Mouse (Mus musculus): ENCODE measurements around the gene Lemd1. TPM values are rescaled to one million over a fixed set of nuclear protein-coding genes. Genes with fewer than 3 reads are reported as not detected.
"Not testable (repeated sequence)": the region's sequence is repeated elsewhere in the genome, so short reads cannot be mapped to it uniquely, and the experiment has no call there.

Lemd1 gene
- total RNA-seq, 2 experiments from 2014 or later = not detected

- intact Hi-C loops (cut with DNase I) = no loop called here
- no peak for DNase-seq
Measured at GRCm38 (mm10) chr1:132234757-132235273, 43.6 kb downstream of the Lemd1 start.

GRCm38 (mm10) chr1:132237585-132238159 lies 46.4 kb downstream of the Lemd1 start:
- DNase-seq = peak; percentile 31 to 43
- intact Hi-C loops (cut with DNase I) = loop anchor here (2.0 kb wide), 2 partner anchors 81 to 119 kb away; no protein-coding TSS in a partner anchor

- intact Hi-C loops (cut with DNase I) = no loop called here
- DNase-seq = no peak
Measured at GRCm38 (mm10) chr1:132245010-132245409, 53.8 kb downstream of the Lemd1 start.

GRCm38 (mm10) chr1:132246137-132246536 lies 54.9 kb downstream of the Lemd1 start:
- intact Hi-C loops (cut with DNase I) = no loop called here
- DNase-seq = no peak

GRCm38 (mm10) chr1:132246641-132247040 lies 55.4 kb downstream of the Lemd1 start:
- intact Hi-C loops (cut with DNase I) = no loop called here
- DNase-seq = no peak

GRCm38 (mm10) chr1:132254467-132254866 lies 63.2 kb downstream of the Lemd1 start:
- intact Hi-C loops (cut with DNase I) = no loop called here
- DNase-seq = no peak

GRCm38 (mm10) chr1:132260331-132260730 lies 69.1 kb downstream of the Lemd1 start:
- intact Hi-C loops (cut with DNase I) = no loop called here

GRCm38 (mm10) chr1:132261058-132261457 lies 69.8 kb downstream of the Lemd1 start:
- intact Hi-C loops (cut with DNase I) = no loop called here
- DNase-seq = no peak

More at GRCm38 (mm10) chr1:132260331-132260730, 69.1 kb downstream of the Lemd1 start:
- no peak for DNase-seq

GRCm38 (mm10) chr1:132263618-132264017 lies 72.4 kb downstream of the Lemd1 start:
- no peak for DNase-seq
- intact Hi-C loops (cut with DNase I) = no loop called here

GRCm38 (mm10) chr1:132264577-132264976 lies 73.3 kb downstream of the Lemd1 start:
- DNase-seq = no peak
- intact Hi-C loops (cut with DNase I) = no loop called here

GRCm38 (mm10) chr1:132265211-132265859 lies 74.1 kb downstream of the Lemd1 start:
- intact Hi-C loops (cut with DNase I) = no loop called here
- no peak for DNase-seq

- intact Hi-C loops (cut with DNase I) = no loop called here
Measured at GRCm38 (mm10) chr1:132265936-132266335, 74.7 kb downstream of the Lemd1 start.

GRCm38 (mm10) chr1:132266791-132267557 lies 75.7 kb downstream of the Lemd1 start:
- intact Hi-C loops (cut with DNase I) = no loop called here
- peak in 1 of 2 experiments; percentile 20 for DNase-seq

More at GRCm38 (mm10) chr1:132265936-132266335, 74.7 kb downstream of the Lemd1 start:
- DNase-seq = no peak

GRCm38 (mm10) chr1:132267959-132268358 lies 76.7 kb downstream of the Lemd1 start:
- DNase-seq = no peak
- intact Hi-C loops (cut with DNase I) = no loop called here

- no peak for DNase-seq
- intact Hi-C loops (cut with DNase I) = no loop called here
Measured at GRCm38 (mm10) chr1:132268418-132269060, 77.3 kb downstream of the Lemd1 start.

GRCm38 (mm10) chr1:132271237-132271636 lies 80.0 kb downstream of the Lemd1 start:
- intact Hi-C loops (cut with DNase I) = no loop called here
- no peak for DNase-seq

GRCm38 (mm10) chr1:132276694-132277093 lies 85.5 kb downstream of the Lemd1 start:
- no peak for DNase-seq
- intact Hi-C loops (cut with DNase I) = no loop called here

- DNase-seq = no peak
- intact Hi-C loops (cut with DNase I) = no loop called here
Measured at GRCm38 (mm10) chr1:132277124-132277523, 85.9 kb downstream of the Lemd1 start.

GRCm38 (mm10) chr1:132280636-132281035 lies 89.4 kb downstream of the Lemd1 start:
- intact Hi-C loops (cut with DNase I); DNase-seq: not testable (repeated sequence)

GRCm38 (mm10) chr1:132281523-132282176 lies 90.4 kb downstream of the Lemd1 start:
- intact Hi-C loops (cut with DNase I) = no loop called here
- no peak for DNase-seq

Data from gastrocnemius, postnatal 36 days (tissue).